Mouse (Mus musculus) ES-Bruce4 (cell line): Measurements from ENCODE around the gene Zfp275.

Source experiments
- CTCF ChIP-seq: IDR thresholded peaks from one replicate; pipeline ENCODE4 v1.8.1; 2011; ENCODE audit warnings: low read depth, low read length
- EP300 ChIP-seq: IDR thresholded peaks from 2 replicates; pipeline ENCODE4 v1.6.1; 2011; ENCODE audit warnings: low read depth, low read length; ENCODE audit not compliant: insufficient read depth
- POLR2A ChIP-seq: IDR thresholded peaks from one replicate; pipeline ENCODE4 v1.8.1; 2011; ENCODE audit warnings: low read length; ENCODE audit not compliant: insufficient read depth

DNA sequence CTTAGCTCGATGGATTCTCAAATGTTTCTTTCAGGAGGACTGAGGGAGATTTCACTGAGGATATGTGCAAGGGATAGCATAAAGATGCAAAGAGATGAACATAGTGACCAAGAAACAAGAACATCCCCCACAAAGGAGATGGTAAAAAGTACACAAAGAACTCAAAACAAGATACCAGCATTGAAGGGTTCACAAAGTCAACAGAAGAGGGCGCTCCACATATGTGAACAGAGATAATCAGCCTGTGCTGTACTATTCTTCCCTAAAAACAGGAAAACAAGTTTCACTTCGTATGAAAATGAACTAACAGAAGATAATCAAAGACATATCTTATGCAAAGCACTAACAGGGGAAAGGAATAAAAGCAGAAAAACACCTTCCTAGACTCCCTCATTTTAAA, 29.9 kb upstream of the Zfp275 start:
- TF ChIP-seq CTCF (no peak), POLR2A (no peak), EP300 (no peak)
